Mouse (Mus musculus) inflammation-experienced regulatory T-cells, adult 6 months (primary cell): ENCODE results near the gene Copz1. TPM values are rescaled to one million over a fixed set of nuclear protein-coding genes. Genes with fewer than 3 reads are reported as not detected.
A peak's percentile ranks its signal among the peaks of the same experiment; 100 is the strongest.

Experiments
- ATAC-seq: one replicate; pipeline ENCODE4 v1.8.0; 2017
- polyA plus RNA-seq, 3 experiments: library from polyadenylated mRNA; unstranded; fragments of 100-300 nt; shearing (Covaris generic); gene quantifications; one replicate each; pipeline ENCODE4 v1.2.1; 2017

Copz1 gene
- polyA plus RNA-seq, 3 experiments from 2014 or later = 216 to 248 (median 223) TPM

- ATAC-seq = no peak
Observed at GRCm38 (mm10) chr15:103310365-103310910, 37.9 kb downstream of the Copz1 start, which contains the start of gene Gpr84. TSS of gene Gpr84 (minus strand) at chr15:103310612.

- ATAC-seq = no peak
Observed at GRCm38 (mm10) chr15:103313495-103314095, 41.1 kb downstream of the Copz1 start.

GRCm38 (mm10) chr15:103314181-103314580 is 41.7 kb downstream of the Copz1 start:
- ATAC-seq = no peak

- no peak for ATAC-seq
Observed at GRCm38 (mm10) chr15:103315011-103315502, 42.5 kb downstream of the Copz1 start.

GRCm38 (mm10) chr15:103315979-103316776 is 43.7 kb downstream of the Copz1 start:
- no peak for ATAC-seq

GRCm38 (mm10) chr15:103317120-103317519 is 44.6 kb downstream of the Copz1 start:
- ATAC-seq = no peak

GRCm38 (mm10) chr15:103317731-103318130 is 45.2 kb downstream of the Copz1 start:
- no peak for ATAC-seq

- ATAC-seq = no peak
Observed at GRCm38 (mm10) chr15:103318201-103318816, 45.8 kb downstream of the Copz1 start.

GRCm38 (mm10) chr15:103321076-103321475 is 48.6 kb downstream of the Copz1 start:
- ATAC-seq = no peak

GRCm38 (mm10) chr15:103322396-103322795 is 49.9 kb downstream of the Copz1 start:
- no peak for ATAC-seq

- ATAC-seq = no peak
Observed at GRCm38 (mm10) chr15:103323070-103323454, 50.5 kb downstream of the Copz1 start.

- peak; percentile 83 for ATAC-seq
Observed at GRCm38 (mm10) chr15:103323455-103324247, 51.1 kb downstream of the Copz1 start.

- no peak for ATAC-seq
Observed at GRCm38 (mm10) chr15:103333081-103333615, 60.6 kb downstream of the Copz1 start.

GRCm38 (mm10) chr15:103333738-103334137 is 61.2 kb downstream of the Copz1 start:
- ATAC-seq = no peak

- no peak for ATAC-seq
Observed at GRCm38 (mm10) chr15:103334194-103334593, 61.7 kb downstream of the Copz1 start.

- ATAC-seq = no peak
Observed at GRCm38 (mm10) chr15:103335040-103335439, 62.5 kb downstream of the Copz1 start.

- no peak for ATAC-seq
Observed at GRCm38 (mm10) chr15:103335488-103336235, 63.1 kb downstream of the Copz1 start.

- no peak for ATAC-seq
Observed at GRCm38 (mm10) chr15:103336996-103337667, 64.6 kb downstream of the Copz1 start.

GRCm38 (mm10) chr15:103338829-103339165 is 66.3 kb downstream of the Copz1 start:
- no peak for ATAC-seq

GRCm38 (mm10) chr15:103339166-103339960 is 66.8 kb downstream of the Copz1 start:
- ATAC-seq = no peak
